In genomic region chr4:8005155-8005554, GRCm38 (mm10) we compare ENCODE assay signal across 7 mouse cellular contexts.
A peak's percentile ranks its signal among the peaks of the same experiment; 100 is the strongest.
DNase-seq lines count a peak whose midpoint lies in the region; ATAC-seq lines count a peak whose summit lies in the region.

No protein-coding gene starts in this region.

- no peak overlapping the region for H3K4me2 ChIP-seq in embryonic facial prominence, embryonic 11.5 days (ENCODE audit: low read depth, low read length)

- H3K27me3 ChIP-seq in embryonic facial prominence, embryonic 11.5 days (ENCODE audit: control insufficient read depth, insufficient read depth, low read length), result no peaks in the 10 kb centered on the region

- no peaks in the 10 kb centered on the region for H3K9me3 ChIP-seq in embryonic facial prominence, embryonic 11.5 days (replicated peaks; ENCODE audit: control insufficient read depth, low read length)

- no peak overlapping the region for H3K4me3 ChIP-seq in embryonic facial prominence, embryonic 11.5 days (ENCODE audit: low read depth, low read length)

- H3K36me3 ChIP-seq in embryonic facial prominence, embryonic 11.5 days (replicated peaks; ENCODE audit: control insufficient read depth, insufficient read depth, low read depth, low read length), result no peaks in the 10 kb centered on the region

- DNase-seq in spleen, postnatal 36 days (ENCODE audit: low spot score in 2 of 2), result peak; percentile 9 to 10
- DNase-seq in spleen, postnatal 4 days (ENCODE audit: low spot score in 2 of 2), result no peak
- DNase-seq in adipocyte (ENCODE audit: low spot score), result peak; percentile 42
- DNase-seq in embryonic facial prominence, embryonic 11.5 days (ENCODE audit: low spot score), result peak; percentile 77
- peak; percentile 26 for DNase-seq in kidney, postnatal 14 days
- DNase-seq in lung, postnatal 36 days, result peak; percentile 69
- peak; percentile 14 for DNase-seq in right cerebral cortex, postnatal 14 days

- no peak overlapping the region for H3K27ac ChIP-seq in embryonic facial prominence, embryonic 11.5 days (replicated peaks; ENCODE audit: low read depth, low read length)

- WGBS in embryonic facial prominence, embryonic 11.5 days, result 17% methylated on average over 1 of the region's 1 CpGs

- no peak; the same call in 1 of the 2 replicates for ATAC-seq in embryonic facial prominence, embryonic 11.5 days (replicated peaks; ENCODE audit: insufficient number of reproducible peaks, low FRiP score, low TSS enrichment, low read depth)

- no peaks in the 10 kb centered on the region for H3K4me1 ChIP-seq in embryonic facial prominence, embryonic 11.5 days (ENCODE audit: control insufficient read depth, insufficient read depth, low read length)

- no peak overlapping the region for H3K9ac ChIP-seq in embryonic facial prominence, embryonic 11.5 days (replicated peaks; ENCODE audit: low read length)

Comparison
In these comparisons a context has a peak if more than half of its experiments do, and no peak if none do; other contexts are left out.
1. DNase-seq: peak in spleen, postnatal 36 days (2 of 2), adipocyte (single experiment), embryonic facial prominence, embryonic 11.5 days (single experiment), kidney, postnatal 14 days (single experiment), lung, postnatal 36 days (single experiment) and right cerebral cortex, postnatal 14 days (single experiment); none in spleen, postnatal 4 days (0 of 2).